Mouse (Mus musculus): Measurements from ENCODE around the gene Vav3. TPM values are rescaled to one million over a fixed set of nuclear protein-coding genes. Genes with fewer than 3 reads are reported as not detected.

Gene Vav3
- total RNA-seq, 2 experiments from 2014 or later: 15.5 to 25.7 TPM

GRCm38 (mm10) chr3:109490561-109491296 is 150.3 kb downstream of the Vav3 start:
- no peak for ATAC-seq (replicated peaks; ENCODE audit: low FRiP score, poor library complexity, severe bottlenecking)

GRCm38 (mm10) chr3:109491568-109491967 is 151.1 kb downstream of the Vav3 start:
- no peak for ATAC-seq (replicated peaks; ENCODE audit: low FRiP score, poor library complexity, severe bottlenecking)

- no peak for ATAC-seq (replicated peaks; ENCODE audit: low FRiP score, poor library complexity, severe bottlenecking)
Observed at GRCm38 (mm10) chr3:109496461-109496860, 156.0 kb downstream of the Vav3 start.

- ATAC-seq (replicated peaks; ENCODE audit: low FRiP score, poor library complexity, severe bottlenecking): no peak
Observed at GRCm38 (mm10) chr3:109497074-109497473, 156.6 kb downstream of the Vav3 start.

GRCm38 (mm10) chr3:109499861-109500456 is 159.5 kb downstream of the Vav3 start:
- ATAC-seq (replicated peaks; ENCODE audit: low FRiP score, poor library complexity, severe bottlenecking): no peak

DNA sequence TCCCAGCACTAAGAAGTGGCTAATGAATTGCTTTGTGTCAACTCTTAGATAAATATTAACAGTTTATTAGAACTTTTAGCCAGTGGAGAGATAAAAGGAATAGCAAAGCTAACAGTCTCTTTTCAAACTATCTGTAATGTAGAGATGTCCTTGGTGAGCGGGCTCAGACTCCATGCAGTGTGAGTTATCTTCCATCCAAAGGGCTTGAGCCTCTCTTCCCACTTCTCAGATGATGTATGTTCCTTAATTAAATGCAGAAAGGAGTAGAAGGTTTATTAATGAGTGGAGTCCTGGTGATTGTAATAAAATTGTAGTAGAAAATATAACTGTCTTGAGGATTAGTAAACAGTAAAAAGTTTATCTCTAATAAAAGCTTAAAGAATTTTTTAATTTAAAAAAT is 169.3 kb downstream of the Vav3 start:
- ATAC-seq (replicated peaks; ENCODE audit: low FRiP score, poor library complexity, severe bottlenecking): no peak

- ATAC-seq (replicated peaks; ENCODE audit: low FRiP score, poor library complexity, severe bottlenecking): no peak
Observed at GRCm38 (mm10) chr3:109511849-109512248, 171.4 kb downstream of the Vav3 start.

- no peak for ATAC-seq (replicated peaks; ENCODE audit: low FRiP score, poor library complexity, severe bottlenecking)
Observed at GRCm38 (mm10) chr3:109515479-109515878, 175.0 kb downstream of the Vav3 start.

- no peak for ATAC-seq (replicated peaks; ENCODE audit: low FRiP score, poor library complexity, severe bottlenecking)
Observed at GRCm38 (mm10) chr3:109516372-109516771, 175.9 kb downstream of the Vav3 start.

- ATAC-seq (replicated peaks; ENCODE audit: low FRiP score, poor library complexity, severe bottlenecking): no peak
Observed at GRCm38 (mm10) chr3:109522115-109522514, 181.7 kb downstream of the Vav3 start.

GRCm38 (mm10) chr3:109525825-109526224 is 185.4 kb downstream of the Vav3 start:
- no peak for ATAC-seq (replicated peaks; ENCODE audit: low FRiP score, poor library complexity, severe bottlenecking)

- no peak for ATAC-seq (replicated peaks; ENCODE audit: low FRiP score, poor library complexity, severe bottlenecking)
Observed at GRCm38 (mm10) chr3:109526246-109526645, 185.8 kb downstream of the Vav3 start.

GRCm38 (mm10) chr3:109526651-109527050 is 186.2 kb downstream of the Vav3 start:
- no peak for ATAC-seq (replicated peaks; ENCODE audit: low FRiP score, poor library complexity, severe bottlenecking)

DNA sequence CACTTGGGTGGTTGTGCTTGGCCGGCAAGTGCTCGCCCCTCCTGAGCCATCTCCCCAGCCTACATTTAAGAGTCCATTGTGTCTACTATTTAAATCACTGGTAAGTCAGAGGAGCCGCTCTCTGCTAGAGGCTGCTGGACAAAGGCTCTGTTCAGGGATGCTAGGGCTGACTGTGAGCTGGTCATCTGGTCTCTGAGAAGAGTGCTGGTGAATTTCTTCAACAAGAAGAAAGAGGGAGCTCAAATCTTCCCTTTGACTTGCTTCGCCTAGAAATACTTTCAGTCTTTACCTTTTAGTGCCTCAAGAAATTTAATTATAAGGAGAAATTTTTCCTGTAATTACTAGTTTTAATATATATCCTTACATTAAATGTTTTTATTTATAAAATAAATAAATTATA is 188.2 kb downstream of the Vav3 start:
- ATAC-seq (replicated peaks; ENCODE audit: low FRiP score, poor library complexity, severe bottlenecking): no peak

- no peak for ATAC-seq (replicated peaks; ENCODE audit: low FRiP score, poor library complexity, severe bottlenecking)
Observed at GRCm38 (mm10) chr3:109537686-109538085, 197.2 kb downstream of the Vav3 start.

DNA sequence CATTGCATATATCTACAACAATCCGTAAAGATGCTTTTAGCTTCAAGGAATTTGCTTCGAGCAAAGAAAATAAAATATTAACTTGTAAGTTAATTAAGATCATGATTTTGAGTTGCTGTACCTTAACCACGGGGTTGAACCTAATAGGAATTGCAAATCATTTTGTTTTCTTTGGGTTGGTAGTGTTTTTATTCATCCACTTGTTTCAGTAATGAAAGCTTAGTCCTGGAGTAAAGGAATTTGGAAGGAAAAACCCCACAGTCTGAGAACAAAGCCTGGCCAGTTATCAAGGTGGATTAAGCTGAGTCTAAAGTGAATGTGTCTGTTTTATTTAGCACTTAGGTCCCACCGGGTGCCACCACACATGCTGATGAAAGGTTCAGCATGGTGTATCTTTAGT is 199.6 kb downstream of the Vav3 start:
- no peak for ATAC-seq (replicated peaks; ENCODE audit: low FRiP score, poor library complexity, severe bottlenecking)

DNA sequence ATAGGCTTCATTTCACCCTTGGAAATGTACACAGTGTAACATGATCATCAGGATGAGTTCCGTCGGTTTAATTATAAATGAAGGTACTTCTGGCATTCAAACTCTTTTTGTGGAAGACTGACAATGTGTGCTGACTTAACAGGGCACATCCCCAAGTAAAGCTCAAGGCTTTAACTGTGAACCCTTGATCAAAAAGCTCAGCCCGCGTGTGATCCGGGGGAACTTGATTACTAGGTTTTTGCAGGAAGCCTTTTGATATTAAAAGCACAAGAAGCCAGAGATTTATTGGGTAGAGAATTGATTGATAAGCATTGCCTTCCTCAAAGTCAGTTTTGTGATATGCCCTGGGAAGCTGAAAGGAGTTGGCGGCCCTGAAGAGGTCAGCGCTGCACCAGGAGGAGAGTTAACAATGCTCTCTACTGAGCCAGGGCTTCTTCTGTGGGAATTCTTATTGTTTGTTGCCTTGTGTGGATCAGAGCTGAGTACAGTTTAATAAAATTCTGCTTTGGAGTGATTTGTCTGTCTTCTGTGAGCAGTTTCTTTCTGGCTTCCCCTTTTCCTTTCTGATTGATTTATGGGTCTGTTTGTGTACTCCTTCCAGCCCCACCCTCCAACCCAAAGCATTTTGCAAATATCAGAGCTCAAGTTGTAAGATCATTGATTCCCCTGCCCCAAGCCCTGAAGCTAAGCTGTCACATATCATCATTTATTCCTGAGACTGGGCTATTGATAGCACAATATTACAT is 204.2 kb downstream of the Vav3 start:
- ATAC-seq (replicated peaks; ENCODE audit: low FRiP score, poor library complexity, severe bottlenecking): no peak

DNA sequence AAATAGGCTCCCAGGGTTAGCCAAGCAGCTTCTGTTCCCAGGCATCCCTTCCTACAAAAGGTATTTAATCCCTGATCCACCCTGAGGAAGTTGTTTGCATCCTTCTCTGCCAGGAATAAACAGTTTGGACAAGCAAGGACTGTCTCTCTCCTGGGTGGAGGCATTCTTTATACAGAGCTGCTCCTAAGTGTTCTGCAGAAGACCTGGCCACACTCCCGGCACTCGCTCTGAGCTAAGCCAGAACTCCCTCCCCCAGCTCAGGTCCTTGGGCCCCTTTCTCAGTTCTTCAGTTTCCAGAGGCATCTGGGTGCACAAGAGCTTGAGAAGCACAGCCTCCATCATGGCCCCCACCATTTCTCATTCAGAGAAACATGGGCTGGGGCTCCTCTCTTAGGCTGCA is 216.9 kb downstream of the Vav3 start:
- ATAC-seq (replicated peaks; ENCODE audit: low FRiP score, poor library complexity, severe bottlenecking): no peak

DNA sequence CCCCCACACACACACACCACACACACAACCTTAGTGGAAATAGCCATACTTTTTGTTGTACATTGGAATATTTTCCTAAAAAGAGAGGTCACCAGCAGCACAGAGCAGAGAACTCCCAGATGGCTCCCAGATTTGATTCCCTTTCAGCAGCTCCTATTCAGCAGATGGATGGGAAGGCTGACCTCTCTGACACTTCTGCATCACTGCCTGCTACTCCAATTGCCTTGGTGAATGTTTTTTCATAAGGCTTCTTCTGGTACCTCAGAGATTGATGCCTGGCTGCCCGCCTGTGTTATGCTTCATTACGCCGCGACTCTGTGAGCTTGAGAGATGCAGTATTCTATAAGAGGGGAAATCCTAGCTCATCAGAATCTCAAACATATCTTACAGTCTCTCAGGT is 220.8 kb downstream of the Vav3 start:
- ATAC-seq (replicated peaks; ENCODE audit: low FRiP score, poor library complexity, severe bottlenecking): no peak

DNA sequence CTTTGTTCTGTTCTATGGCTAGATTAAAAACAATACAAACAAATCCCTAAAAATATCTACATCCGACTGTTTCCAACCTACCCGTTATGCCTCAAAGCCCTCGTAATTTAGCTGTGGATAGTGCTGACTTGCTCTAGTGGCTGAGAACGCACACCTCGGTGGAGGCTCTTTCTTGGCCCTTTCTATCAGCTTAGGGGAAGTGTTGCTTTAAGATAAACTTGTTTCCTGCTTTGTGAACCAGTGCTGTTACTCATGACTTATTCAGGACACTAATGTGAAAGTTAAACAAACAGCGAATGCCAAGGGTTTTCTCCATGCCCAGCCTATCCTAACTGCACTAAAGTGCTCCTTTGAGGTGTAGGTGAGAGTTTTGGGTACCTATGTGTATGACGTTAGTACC is 221.3 kb downstream of the Vav3 start:
- no peak for ATAC-seq (replicated peaks; ENCODE audit: low FRiP score, poor library complexity, severe bottlenecking)

GRCm38 (mm10) chr3:109562268-109562667 is 221.8 kb downstream of the Vav3 start:
- no peak for ATAC-seq (replicated peaks; ENCODE audit: low FRiP score, poor library complexity, severe bottlenecking)

Measured in erythroblast, adult 5-6 weeks (primary cell).